Mouse (Mus musculus): ENCODE data around the gene Xylt1.

The Xylt1 gene

DNA sequence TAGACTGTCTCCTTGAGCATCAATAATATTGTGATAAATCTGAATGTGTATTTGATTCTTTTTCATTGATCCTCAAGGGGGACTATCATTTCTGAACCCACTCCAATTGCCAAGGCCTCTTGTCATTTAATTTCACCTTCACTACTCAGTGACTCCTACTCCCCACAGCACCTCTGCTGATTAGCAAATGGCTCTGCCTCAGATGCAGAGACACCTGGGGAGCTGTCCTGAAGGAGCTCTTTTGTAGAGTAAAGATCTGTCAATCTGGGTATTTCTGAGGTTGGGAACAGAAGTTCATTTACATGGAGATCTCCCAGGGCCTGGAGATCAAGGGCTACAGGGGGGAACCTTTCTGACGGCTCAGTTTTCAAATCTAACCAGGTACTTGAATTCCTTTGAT lies 98.2 kb downstream of the Xylt1 start:
- DNase-seq (ENCODE audit: low read depth, low spot score) = no peak

DNA sequence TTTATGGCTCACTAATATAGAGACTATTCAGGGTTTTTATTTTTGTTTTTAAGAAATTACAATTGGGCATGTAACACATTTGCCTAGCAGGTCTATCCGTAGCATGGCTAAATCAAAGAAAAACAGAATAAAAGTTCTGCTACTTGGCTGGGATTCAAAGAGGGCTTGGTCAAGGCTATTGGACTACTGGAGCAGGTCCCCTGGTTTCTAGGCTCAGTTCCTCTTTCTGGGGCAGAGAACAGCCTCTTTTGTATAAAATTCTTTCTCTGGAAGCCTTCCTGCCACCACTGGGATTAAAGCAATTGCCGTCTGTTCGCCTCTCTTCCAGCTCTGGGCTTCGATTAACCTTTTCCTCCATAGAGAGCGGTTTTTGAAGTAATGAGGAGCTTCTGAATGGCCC lies 100.1 kb downstream of the Xylt1 start:
- no peak for DNase-seq (ENCODE audit: low read depth, low spot score)

DNA sequence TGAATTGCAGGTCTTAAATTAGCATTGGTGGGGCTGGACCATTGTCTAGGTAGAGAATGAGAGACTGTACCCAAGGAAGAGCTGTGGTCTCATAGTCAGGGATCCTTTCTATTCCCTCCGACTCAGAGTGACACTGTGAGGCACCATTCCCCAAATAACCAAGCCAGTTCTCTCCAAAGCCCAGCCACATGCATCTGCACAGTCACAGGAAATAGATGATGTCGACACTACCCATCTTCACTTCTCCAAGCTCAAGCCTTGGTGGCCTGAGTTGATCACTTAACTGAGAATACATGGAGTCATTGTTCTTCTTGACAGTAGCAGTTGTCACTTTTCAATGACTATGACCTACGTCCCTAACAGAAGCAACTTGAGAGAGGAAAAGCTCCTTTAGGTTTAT lies 100.6 kb downstream of the Xylt1 start:
- no peak for DNase-seq (ENCODE audit: low read depth, low spot score)

DNA sequence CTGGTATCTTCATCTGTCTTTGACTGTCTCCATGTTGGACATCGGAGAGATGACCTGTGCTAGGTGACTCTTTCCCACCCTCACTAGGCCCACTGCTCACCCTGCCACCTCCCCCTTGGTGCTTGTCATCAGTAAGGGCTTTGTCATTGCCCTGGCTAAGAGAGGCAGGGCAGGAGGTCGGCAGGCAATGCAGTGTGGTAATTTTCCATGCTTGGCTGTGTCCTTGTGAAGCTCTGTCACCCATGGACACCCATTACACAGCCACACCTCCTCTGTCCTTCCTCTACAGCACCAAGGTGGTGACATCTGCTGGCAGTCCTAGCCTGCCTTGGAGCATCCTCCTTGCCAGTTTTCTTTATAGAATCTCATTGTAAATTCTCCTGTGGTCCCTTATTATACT lies 101.9 kb downstream of the Xylt1 start:
- no peak for DNase-seq (ENCODE audit: low read depth, low spot score)

DNA sequence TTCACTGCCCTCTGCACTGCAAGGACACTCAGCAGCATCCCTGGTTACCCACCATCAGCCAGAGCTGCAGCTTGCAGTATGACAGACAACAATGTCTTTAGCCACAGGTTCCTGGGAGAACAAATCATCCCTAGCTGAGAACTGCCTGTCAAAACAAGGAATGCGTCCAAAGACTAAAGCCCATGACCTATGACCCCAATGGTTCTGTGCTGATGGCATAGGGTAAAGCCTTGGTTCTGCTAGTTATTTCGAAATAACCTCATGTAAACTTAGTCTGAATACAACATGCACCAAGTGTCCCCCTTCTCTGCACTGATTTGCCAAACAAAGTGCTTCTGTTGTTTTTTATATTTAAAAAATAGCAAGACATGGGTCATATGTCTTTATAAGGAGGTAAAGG lies 103.8 kb downstream of the Xylt1 start:
- no peak for DNase-seq (ENCODE audit: low read depth, low spot score)

DNA sequence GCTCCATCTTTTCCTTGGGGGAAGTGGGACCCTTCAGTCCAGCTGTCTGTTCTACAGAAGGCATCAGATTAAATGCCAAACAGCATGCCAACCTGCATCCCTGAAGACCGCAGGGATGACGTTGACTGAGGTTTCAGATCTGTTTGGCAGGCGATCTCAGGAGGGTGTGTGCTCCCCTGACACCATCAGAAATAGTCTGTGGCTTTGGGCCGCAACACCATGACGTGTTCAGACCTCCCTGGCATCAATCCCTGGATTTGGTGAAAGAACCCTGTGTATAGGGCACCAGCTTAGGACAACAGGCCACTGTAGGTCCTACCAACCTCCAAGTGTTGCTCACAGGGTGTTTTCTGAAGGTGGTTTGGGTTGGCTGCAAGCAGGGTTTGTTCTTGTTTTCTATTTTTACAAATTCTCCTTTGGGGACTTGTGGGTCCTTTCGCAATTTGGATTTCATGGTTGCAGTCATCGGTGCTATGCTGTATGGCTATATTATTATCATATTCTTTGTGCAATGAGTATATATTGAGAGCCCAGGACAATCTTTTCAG lies 104.3 kb downstream of the Xylt1 start:
- no peak for DNase-seq (ENCODE audit: low read depth, low spot score)

DNA sequence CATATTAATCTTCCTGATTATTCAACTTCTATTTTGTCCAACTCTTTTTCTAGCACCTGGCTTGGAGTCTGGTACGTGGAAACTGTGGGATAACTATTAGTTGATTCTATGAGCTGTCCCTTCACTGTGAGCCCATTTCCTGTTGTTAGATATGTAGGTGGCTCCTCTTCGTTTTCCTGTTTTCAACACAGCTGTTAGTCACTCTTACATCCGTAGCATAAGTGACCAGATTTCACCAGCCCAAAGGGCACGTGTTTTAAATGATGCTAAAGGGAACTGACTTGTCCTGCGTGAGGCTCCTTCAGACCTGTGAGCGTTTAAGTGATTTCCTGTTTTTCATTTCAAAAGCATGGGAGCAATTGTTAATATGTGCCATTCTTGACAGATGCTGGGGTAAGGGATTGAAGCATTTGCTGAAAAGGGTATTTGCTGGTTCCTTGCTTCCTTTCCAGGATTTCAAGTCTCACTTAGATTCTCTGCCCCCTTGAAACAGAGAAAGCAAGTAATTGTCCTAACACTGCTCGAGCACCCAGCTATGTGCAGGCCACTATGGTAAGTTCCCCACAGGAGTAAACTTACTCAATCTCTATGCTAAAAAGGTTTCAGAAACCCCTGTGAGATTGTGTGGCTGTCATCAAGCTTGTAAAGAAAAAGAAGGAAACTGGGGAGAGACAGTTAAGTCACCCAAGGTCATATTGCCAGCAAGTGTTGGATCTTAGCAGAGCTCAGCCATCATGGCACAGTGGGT lies 105.8 kb downstream of the Xylt1 start:
- no peak for DNase-seq (ENCODE audit: low read depth, low spot score)

DNA sequence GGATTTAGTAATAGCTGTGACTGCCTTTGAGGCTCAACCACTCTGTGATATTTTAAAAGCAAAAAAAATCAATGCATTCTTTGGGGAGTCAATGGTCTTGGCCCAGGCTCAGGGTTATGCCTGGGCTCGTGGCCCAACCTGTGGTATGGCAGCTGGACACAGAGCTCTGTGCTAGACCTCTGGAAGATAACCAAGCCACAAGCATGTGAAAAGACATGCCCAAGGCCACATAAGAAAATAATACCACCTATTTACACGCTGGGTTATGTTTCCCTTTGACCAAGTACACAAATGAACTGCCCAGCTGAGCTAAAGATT lies 106.4 kb downstream of the Xylt1 start:
- DNase-seq (ENCODE audit: low read depth, low spot score) = no peak

DNA sequence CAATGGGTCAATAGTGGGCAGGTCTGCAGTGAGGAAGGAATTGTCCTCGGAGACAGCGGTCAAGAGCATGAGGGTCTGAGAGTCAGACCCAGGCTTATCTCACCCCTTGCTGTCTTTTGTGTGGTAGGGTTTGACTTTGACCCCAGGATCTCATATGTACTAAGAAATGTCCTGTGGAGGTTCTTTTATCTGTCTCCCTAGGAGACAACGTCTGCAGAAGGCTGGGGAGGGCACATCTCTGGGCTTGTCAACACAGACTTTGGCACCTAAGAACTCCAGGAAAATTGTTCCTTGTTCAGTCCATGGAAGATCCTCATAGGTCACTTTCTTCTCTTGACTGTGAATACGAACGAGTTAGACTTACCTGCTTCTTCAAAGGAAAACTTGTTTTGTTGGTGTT lies 109.2 kb downstream of the Xylt1 start:
- DNase-seq (ENCODE audit: low read depth, low spot score) = no peak

DNA sequence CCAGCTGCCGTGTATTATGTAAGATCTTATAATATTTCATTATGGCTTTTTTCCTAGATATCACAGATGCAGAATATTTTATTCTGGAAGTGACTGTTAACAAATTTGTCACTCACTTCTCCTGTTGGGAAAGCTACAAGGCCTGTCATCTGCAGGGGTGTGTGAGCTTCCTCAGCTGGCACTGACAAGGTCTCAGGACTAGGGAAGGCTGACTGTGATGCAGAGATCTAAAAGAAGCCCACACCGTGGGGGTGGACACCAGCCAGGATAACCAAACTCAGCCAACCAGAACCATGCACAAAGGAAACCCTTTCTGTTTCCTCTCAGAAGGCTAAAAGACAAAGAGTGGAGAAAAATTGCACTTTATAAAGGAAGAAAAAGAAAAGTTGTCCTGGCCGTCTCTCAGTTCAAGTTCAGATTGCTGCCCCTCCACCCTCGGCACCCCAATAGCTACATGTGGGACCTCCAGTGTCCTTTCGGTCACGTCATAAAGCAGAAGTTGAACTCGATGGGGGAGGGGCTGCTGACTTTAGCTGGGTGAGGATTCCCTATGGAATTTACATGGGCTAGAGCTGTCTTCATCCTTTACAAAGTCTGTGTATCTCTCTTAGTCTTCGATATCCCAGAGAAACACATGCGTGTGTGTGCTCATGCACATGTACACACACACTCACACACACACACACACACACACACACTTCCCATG lies 109.9 kb downstream of the Xylt1 start:
- DNase-seq (ENCODE audit: low read depth, low spot score) = no peak

DNA sequence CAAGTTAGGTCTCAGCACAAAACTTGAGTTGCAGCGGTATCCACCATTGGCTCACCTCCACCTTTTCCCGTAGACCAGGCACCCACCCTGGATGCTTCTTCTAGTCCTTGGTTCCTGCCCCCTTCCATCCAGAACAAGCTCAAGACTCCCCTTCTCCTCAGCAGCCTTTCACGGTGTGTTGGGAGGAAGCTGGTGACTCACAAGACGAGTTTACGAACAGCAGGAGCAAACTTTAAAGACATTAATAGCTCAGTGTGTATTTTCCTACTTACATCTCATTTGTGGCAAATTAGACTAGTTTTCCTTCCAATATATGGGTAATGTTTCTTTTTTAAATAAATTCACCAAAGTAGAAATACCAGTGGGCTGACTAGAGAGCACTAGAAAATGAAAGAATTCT lies 110.7 kb downstream of the Xylt1 start:
- no peak for DNase-seq (ENCODE audit: low read depth, low spot score)

DNA sequence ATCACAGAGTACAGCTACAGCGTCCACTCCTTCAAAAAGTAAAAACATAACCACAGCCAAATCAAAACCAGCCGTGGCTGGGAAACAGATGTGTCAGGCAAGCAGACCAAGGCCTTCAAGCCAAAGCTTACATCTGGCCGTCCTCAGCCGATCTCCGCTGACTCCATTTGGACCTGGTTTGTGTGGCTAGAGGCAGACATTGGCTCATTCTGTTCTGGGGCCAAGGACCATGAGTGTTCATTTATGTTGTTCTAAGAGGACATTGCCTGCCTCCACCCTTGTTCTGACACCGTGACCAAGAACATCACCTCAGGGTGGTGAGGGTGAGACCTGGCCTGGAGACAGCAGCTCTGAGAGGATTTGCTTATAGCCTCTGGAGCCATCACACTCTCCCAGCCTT lies 113.4 kb downstream of the Xylt1 start:
- DNase-seq (ENCODE audit: low read depth, low spot score) = no peak

DNA sequence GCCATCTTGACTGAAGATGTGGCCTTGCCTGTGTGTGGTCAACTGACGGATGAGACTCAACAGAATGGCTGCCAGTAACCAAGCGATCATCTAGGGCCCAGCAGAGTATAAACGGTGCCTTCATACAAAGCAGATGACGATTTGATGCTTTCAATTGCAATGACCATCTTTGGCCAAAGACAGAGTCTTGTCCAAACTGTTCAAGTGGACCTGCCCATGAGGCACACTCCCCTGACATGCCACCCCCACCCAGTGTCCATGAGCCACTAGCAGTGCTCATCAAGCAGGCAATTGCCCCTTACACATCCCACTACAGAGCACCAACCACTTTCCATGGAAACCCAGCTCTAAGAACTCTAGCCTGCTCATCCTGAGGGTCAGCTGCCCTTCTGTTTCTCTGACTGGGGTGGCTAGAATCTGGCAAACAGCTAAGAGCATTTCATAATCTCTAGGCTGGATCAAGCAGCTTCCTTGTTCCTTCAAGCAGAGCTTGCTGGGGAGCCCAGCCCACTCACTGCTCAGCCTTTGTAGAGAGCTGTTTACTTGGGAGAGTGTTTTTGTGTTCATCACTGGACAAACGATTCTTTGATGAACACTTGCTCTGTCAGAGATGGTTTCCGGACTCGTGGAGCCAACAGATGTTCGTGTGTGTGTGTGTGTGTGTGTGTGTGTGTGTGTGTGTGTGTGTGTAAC lies 114.0 kb downstream of the Xylt1 start:
- DNase-seq (ENCODE audit: low read depth, low spot score) = no peak

DNA sequence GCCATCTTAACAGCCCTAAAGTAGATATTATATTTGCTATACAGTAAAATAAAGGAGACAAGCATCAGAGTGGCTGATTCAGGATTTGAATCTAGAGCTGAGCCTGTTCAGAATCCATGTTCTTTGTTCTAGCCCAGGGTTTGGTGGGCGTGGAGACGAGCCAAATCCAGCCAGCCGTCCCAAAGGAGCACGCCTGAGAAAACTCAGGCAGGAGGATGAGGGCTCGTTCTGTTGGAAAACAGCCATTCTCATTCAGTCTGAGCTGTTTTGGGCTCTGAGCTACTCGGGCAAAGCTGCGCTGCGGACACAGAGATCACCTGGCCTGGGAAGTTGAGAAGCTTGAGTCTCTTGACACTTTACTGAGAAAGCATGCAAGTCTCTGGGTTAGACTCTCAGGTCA lies 115.0 kb downstream of the Xylt1 start:
- DNase-seq (ENCODE audit: low read depth, low spot score) = no peak

DNA sequence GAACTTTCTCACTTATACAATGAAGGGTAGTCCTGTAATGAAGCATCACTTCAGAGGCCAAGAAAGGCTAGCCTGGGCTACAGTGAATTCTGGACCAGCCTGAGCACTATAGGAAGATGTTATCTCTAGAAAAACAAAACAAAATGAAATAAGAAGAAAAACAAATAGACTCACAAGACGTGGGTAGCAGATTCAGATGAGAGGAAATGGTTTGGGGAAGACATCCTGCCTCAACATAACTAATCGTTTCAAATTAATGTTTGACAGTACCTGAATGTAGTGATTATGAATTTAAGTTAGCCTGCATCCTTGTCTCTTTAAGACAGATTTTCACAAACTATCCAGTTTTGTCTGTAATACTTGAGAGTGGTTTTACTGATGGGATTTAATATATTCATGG lies 117.4 kb downstream of the Xylt1 start:
- no peak for DNase-seq (ENCODE audit: low read depth, low spot score)

DNA sequence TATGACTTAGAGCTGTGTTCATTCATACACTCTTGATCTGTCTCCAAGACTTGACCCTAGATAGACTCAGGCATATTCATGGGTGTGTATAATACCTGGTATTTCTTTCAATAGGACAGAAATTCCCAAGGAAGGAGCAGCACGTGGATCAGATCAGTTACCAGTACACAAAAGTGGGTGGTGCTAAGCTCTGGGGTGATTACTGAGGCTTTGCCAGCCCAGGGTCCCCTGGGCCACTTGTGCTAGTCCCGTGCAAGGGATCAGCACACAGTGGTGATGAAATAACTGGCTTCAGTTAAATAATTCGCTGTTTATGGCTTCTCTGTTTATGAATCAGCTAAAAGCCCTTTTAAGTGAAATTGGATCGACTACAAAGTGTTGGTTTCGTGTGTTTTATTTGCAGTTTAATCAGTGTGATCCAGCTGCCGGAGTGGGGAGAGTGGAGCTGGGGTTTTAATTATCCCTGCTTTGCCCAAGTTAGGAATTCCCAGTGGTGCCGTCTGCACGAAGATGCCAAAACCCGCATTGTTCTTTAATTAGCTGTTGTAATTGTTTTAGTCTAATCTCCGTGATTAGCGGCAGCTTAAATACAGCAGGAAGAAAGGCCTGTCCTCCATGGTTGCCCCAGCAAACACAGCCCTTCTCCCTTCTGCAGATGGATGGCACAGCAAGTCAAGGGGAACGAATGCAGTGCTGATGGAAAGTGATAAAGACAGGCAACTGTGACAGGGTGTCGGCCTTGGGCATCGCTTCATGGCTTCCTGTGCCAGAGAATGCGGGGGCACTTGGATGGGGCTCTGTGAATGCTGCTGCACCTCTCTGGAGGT lies 120.8 kb downstream of the Xylt1 start:
- no peak for DNase-seq (ENCODE audit: low read depth, low spot score)

DNA sequence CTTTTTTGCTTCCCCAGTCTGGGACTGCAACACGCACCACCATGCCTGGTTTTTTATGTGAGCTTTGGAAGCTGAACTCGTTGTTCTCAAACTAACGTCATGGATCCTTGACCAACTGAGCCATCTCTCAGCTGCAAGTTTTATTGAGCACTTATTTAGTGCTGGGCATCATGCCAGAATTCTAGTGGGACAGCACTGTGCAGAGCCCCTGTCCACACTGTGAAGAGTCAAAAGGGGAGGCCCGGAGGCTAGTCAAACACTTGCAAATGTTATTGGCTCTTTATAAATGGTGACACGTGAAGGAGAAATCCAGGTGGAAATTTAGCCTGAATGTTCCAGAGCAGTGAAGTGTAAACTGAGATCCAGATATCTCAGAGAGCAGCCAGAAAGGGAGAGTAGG lies 121.6 kb downstream of the Xylt1 start:
- no peak for DNase-seq (ENCODE audit: low read depth, low spot score)

DNA sequence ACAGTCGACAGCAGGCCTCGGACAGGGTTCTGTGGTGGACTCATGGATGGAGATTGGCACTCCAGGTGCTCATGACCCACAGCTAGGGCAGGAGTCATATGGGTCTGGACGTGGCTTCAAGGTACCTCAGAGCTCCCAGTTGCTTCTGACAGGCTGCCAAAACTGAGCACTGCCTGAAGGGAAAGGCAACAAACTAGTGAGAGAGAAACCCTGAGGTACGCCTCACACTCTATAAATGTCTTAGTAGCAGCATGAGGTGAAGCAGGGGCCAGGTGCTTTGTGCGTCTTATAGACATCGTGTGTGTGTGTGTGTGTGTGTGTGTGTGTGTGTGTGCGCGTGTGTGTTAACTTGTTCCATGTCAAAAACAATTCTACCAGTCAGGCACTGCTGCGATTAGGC lies 122.9 kb downstream of the Xylt1 start:
- DNase-seq (ENCODE audit: low read depth, low spot score) = no peak

DNA sequence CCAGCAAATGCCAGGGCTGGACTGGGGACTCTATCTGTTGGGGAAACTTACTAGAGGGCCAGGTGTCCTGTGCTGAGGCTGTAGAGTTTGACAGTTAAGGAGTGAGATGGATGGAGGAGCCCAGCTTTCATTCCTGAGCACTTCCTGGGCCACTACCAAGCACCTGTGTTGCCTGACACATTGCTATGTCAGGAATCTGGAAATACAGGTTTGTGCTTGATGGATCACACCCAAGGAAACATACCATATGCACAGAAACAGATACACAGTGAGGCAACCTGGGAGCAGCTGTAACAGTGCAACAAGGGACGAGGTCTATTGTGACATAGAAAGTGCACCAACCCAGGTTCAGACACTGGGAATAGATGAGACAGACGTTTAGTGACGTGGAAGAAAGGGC lies 125.0 kb downstream of the Xylt1 start:
- no peak for DNase-seq (ENCODE audit: low read depth, low spot score)

DNA sequence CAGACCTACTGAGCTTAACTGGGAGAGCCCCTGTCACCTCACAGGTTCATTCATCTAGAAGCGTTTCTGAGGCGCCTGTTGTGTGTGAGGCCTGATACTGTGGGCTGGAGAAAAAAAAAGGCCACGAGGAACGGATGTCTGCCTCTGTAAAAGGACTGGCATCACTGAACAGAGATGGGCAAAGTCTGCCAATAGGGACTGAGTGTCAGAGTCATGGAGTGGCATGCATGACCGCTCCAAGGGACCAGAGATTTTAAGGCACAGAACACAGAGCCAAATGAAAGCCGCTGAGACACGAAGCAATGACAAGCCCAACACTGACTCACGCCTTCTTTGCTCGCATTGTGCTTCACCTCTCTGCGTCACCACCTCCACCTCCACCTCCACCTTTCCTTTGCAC lies 126.6 kb downstream of the Xylt1 start:
- DNase-seq (ENCODE audit: low read depth, low spot score) = no peak

DNA sequence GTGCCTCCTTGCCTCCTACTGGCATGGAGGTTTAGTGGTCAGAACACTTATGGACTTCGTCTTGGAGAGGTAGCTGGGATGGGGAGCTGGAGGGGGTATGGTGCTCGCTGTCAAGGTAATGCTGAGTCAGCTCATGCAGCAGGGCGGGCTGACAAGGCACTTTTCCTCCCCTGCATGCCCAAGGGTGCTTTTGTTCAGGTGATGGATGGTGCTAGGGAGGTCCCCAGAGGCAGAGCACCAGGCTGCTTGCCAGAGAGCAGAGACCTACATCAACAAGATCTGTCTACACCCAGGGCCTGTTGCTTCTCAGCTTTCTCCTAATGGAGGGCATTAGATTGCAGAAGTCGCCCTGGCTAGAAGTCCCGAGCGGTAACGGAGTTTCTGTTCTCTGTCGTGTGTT lies 127.3 kb downstream of the Xylt1 start:
- no peak for DNase-seq (ENCODE audit: low read depth, low spot score)

DNA sequence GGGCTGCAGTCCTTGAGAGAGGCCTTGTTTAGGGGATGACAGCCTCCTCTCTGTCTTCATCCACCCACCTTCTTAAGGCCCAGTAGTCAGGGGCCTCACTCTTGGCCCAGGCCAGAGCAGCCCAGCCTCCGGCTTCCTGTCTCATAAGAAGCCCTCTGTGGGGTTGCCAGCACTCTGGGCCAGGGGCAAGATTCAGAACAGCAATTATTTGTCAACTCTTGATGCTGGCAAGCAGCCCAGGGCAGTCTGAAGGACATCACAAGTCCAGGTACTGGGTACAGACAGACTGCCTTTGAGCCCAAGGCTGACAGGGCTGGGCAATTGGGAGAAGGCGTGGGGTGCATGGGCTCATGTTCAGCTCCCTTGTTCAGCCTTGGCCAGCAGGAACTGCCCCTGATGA lies 129.3 kb downstream of the Xylt1 start:
- no peak for DNase-seq (ENCODE audit: low read depth, low spot score)

All from WW6 (cell line).